In the genomic region with DNA sequence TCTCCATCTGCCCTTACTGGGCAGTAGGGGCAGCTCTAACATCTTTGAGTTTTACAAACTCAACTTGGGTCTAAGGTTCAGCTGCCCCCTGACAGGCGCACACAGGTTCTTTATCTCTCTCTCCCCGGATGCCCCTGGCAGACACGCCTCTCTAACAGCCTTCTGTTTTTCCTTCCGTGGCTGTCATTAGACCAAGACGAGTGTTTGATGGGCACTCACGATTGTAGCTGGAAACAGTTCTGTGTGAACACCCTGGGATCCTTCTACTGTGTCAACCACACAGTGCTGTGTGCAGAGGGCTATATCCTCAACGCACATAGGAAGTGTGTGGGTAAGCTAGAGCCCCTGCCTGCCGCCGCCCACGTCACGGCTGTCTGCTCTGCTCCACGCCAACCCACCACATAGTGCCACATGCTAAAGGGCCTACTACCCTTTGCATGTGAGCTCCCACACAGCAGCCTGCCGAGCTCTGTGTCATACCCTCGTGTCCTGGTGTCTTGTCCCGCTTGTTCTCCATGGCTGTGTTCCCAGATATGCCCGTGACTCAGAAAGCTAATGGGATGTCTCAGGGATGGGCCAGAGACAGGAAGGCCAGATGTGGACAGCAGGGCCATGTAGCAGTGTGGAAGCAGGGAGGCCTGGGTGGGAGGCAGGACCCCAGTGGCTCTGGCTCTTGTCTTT, we compare ENCODE assay signal across 13 mouse cellular contexts. TPM values are rescaled to one million over a fixed set of nuclear protein-coding genes. Genes with fewer than 3 reads are reported as not detected.
DNase-seq lines count a peak whose midpoint lies in the region; TF ChIP-seq lines count a peak whose summit lies in the region.
"Had no signal": no experiment of that assay in that cellular context is flagged by ENCODE, and none has a peak within 500 bp of the region (broad histone marks: within the 10 kb centered on the region; RNA-seq: fewer than 3 reads in every experiment).

No protein-coding gene starts in this region.

- H3K4me3 ChIP-seq in midbrain, embryonic 10.5 days: no peak overlapping the region
- no peak overlapping the region for H3K4me3 ChIP-seq in kidney, adult 2 months (ENCODE audit: insufficient read depth, low read depth, low read length)
- H3K4me3 ChIP-seq: forebrain, embryonic 15.5 days; limb, embryonic 15.5 days had no signal

- no peaks in the 10 kb centered on the region for H3K9me3 ChIP-seq in midbrain, embryonic 10.5 days (replicated peaks)
- H3K9me3 ChIP-seq: forebrain, embryonic 15.5 days; G1E; limb, embryonic 15.5 days had no signal

- H3K27ac ChIP-seq in midbrain, embryonic 10.5 days (replicated peaks): no peak overlapping the region
- no peak overlapping the region for H3K27ac ChIP-seq in kidney, adult 2 months (ENCODE audit: insufficient read depth, low read depth, low read length)
- H3K27ac ChIP-seq: forebrain, embryonic 15.5 days; limb, embryonic 15.5 days had no signal

- peaks cover 25% of the 10 kb centered on the region for H3K4me1 ChIP-seq in midbrain, embryonic 10.5 days
- H3K4me1 ChIP-seq in kidney, adult 2 months (ENCODE audit: control insufficient read depth, insufficient read depth, low read length): no peaks in the 10 kb centered on the region
- H3K4me1 ChIP-seq: forebrain, embryonic 15.5 days; limb, embryonic 15.5 days had no signal

- DNase-seq in layer of hippocampus, adult 11-12 months (ENCODE audit: low spot score): peak; percentile 78
- no peak for DNase-seq in layer of hippocampus, postnatal 25 days (ENCODE audit: extremely low spot score in 1 of 2, low spot score in 1 of 2)
- DNase-seq in adrenal gland, adult 2 months: peak; percentile 87
- peak; percentile 70 to 73 for DNase-seq in layer of hippocampus, postnatal 36 days
- DNase-seq in thymus, postnatal 0 days (ENCODE audit: low spot score): peak; percentile 47
- no peak for DNase-seq in midbrain, embryonic 10.5 days (ENCODE audit: low spot score)
- DNase-seq in kidney, adult 2 months: no peak
- no peak for DNase-seq in lung, postnatal 14 days
- DNase-seq: cerebellum, adult 11 months; retina, postnatal 1 day had no signal

- no peaks in the 10 kb centered on the region for H3K27me3 ChIP-seq in midbrain, embryonic 10.5 days (ENCODE audit: low read depth, poor library complexity, severe bottlenecking)
- no peaks in the 10 kb centered on the region for H3K27me3 ChIP-seq in kidney, adult 2 months (replicated peaks; ENCODE audit: control insufficient read depth, insufficient read depth, low read length)
- H3K27me3 ChIP-seq: forebrain, embryonic 15.5 days; limb, embryonic 15.5 days had no signal

- TF ChIP-seq CTCF in kidney, adult 2 months (conservative IDR thresholded peaks at IDR 0.05; ENCODE audit: insufficient read depth, insufficient read length, low read depth, low read length): no peak

- TF ChIP-seq POLR2A in kidney, adult 2 months (IDR thresholded peaks at IDR 0.05; ENCODE audit: low read depth, low read length): no peak

- WGBS in midbrain, embryonic 10.5 days: 90% methylated on average over 16 of the region's 16 CpGs
- WGBS in kidney, adult 2 months: 53% methylated on average over 16 of the region's 16 CpGs

- H3K36me3 ChIP-seq in midbrain, embryonic 10.5 days: no peaks in the 10 kb centered on the region
- H3K36me3 ChIP-seq in kidney, adult 2 months (ENCODE audit: control insufficient read depth, insufficient read depth, low read length): no peaks in the 10 kb centered on the region
- H3K36me3 ChIP-seq: forebrain, embryonic 15.5 days; G1E had no signal

RNA-seq across cellular contexts. Expression of a gene that starts 47.3 kb away (rescaled TPM):
- 1 to 10 TPM; 7.7 to 9.4 TPM for total RNA-seq in layer of hippocampus, postnatal 25 days (2021)
- total RNA-seq in adrenal gland, adult 2 months (2021): 10 to 100 TPM in 1 of 2 experiments, 1 to 10 TPM in 1; 9.7 to 17.9 TPM
- polyA plus RNA-seq in adrenal gland, adult 2 months (2012; rRNA removed): 22.7 and 26.6 TPM in 2 replicates
- total RNA-seq in layer of hippocampus, postnatal 36 days (2021): 10 to 100 TPM in 1 of 2 experiments, 1 to 10 TPM in 1; 9.3 to 10.3 TPM
- polyA plus RNA-seq in thymus, postnatal 0 days (2015; fragmentation: Nextera tagmentation; extraction: Ambion mirVana): 97.2 and 117 TPM in 2 replicates
- 24.2 and 31.5 TPM in 2 replicates for polyA plus RNA-seq in midbrain, embryonic 10.5 days (2016; fragmentation: Nextera tagmentation; extraction: Ambion mirVana)
- 12.6 and 18.0 TPM in 2 replicates for polyA plus RNA-seq in kidney, adult 2 months (2012; rRNA removed)
- polyA plus RNA-seq: G1E had no signal

Comparison
In these comparisons a context has a peak if more than half of its experiments do, and no peak if none do; other contexts are left out.
1. DNase-seq: peak in layer of hippocampus, adult 11-12 months (single experiment), adrenal gland, adult 2 months (single experiment), layer of hippocampus, postnatal 36 days (2 of 2) and thymus, postnatal 0 days (single experiment); none in layer of hippocampus, postnatal 25 days (0 of 2), midbrain, embryonic 10.5 days (single experiment), kidney, adult 2 months (single experiment) and lung, postnatal 14 days (single experiment).